Mouse (Mus musculus): Measurements from ENCODE around the gene Farsb.

Gene Farsb

GRCm38 (mm10) chr1:78420271-78420670 lies 68.4 kb downstream of the Farsb start:
- 75% methylated on average over 6 of the region's 6 CpGs for WGBS

GRCm38 (mm10) chr1:78419593-78419992 lies 69.1 kb downstream of the Farsb start:
- 51% methylated on average over 4 of the region's 4 CpGs for WGBS

GRCm38 (mm10) chr1:78417154-78417911 lies 71.4 kb downstream of the Farsb start:
- WGBS = 96% methylated on average over 9 of the region's 9 CpGs

- 93% methylated on average over 5 of the region's 5 CpGs for WGBS
Observed at GRCm38 (mm10) chr1:78414421-78414820, 74.3 kb downstream of the Farsb start.

GRCm38 (mm10) chr1:78412668-78413067 lies 76.0 kb downstream of the Farsb start:
- 38% methylated on average over 7 of the region's 7 CpGs for WGBS

- 93% methylated on average over 2 of the region's 2 CpGs for WGBS
Observed at GRCm38 (mm10) chr1:78409396-78409795, 79.3 kb downstream of the Farsb start.

- WGBS = 95% methylated on average over 4 of the region's 4 CpGs
Observed at GRCm38 (mm10) chr1:78401413-78401812, 87.3 kb downstream of the Farsb start.

GRCm38 (mm10) chr1:78399755-78400154 lies 88.9 kb downstream of the Farsb start:
- 78% methylated on average over 3 of the region's 3 CpGs for WGBS

GRCm38 (mm10) chr1:78396320-78396913 lies 92.3 kb downstream of the Farsb start:
- 65% methylated on average over 8 of the region's 8 CpGs for WGBS

GRCm38 (mm10) chr1:78395737-78396136 lies 93.0 kb downstream of the Farsb start:
- 71% methylated on average over 6 of the region's 6 CpGs for WGBS

- 83% methylated on average over 8 of the region's 8 CpGs for WGBS
Observed at GRCm38 (mm10) chr1:78395191-78395735, 93.4 kb downstream of the Farsb start.

- WGBS = 60% methylated on average over 3 of the region's 3 CpGs
Observed at GRCm38 (mm10) chr1:78388848-78389247, 99.8 kb downstream of the Farsb start.

GRCm38 (mm10) chr1:78387854-78388253 lies 100.8 kb downstream of the Farsb start:
- WGBS = 44% methylated on average over 4 of the region's 4 CpGs

GRCm38 (mm10) chr1:78380950-78381349 lies 107.7 kb downstream of the Farsb start:
- WGBS = 66% methylated on average over 4 of the region's 4 CpGs

- 97% methylated on average over 3 of the region's 3 CpGs for WGBS
Observed at GRCm38 (mm10) chr1:78375058-78375457, 113.6 kb downstream of the Farsb start.

- 88% methylated on average over 5 of the region's 5 CpGs for WGBS
Observed at GRCm38 (mm10) chr1:78373836-78374235, 114.9 kb downstream of the Farsb start.

- WGBS = 78% methylated on average over 9 of the region's 9 CpGs
Observed at GRCm38 (mm10) chr1:78372316-78372715, 116.4 kb downstream of the Farsb start.

- 42% methylated on average over 2 of the region's 2 CpGs for WGBS
Observed at GRCm38 (mm10) chr1:78371569-78372236, 117.0 kb downstream of the Farsb start.

- 50% methylated on average over 6 of the region's 6 CpGs for WGBS
Observed at GRCm38 (mm10) chr1:78370121-78370520, 118.6 kb downstream of the Farsb start.

All from cerebral cortex, adult 2 months (tissue).